Mouse (Mus musculus) megakaryocyte-erythroid progenitor cell, adult 5-6 weeks (primary cell): Measurements from ENCODE around the gene Riok2. TPM values are rescaled to one million over a fixed set of nuclear protein-coding genes. Genes with fewer than 3 reads are reported as not detected.

Experiments
- total RNA-seq, 2 experiments: library from RNA; stranded (forward) in 1 of 2; stranded (reverse) in 1 of 2; fragments of 200-1000, 215-1000 nt in 1 of 2; fragments of >200 nt in 1 of 2; fragmentation: Nextera tagmentation in 1 of 2; gene quantifications; 2 replicates each; pipeline ENCODE4 v1.2.3; 2014 to 2017

Gene Riok2
- total RNA-seq, 2 experiments from 2014 or later, result 40.4 to 81.0 TPM

Other genes starting within 250 kb of the Riok2 start
- gene Lix1, start 28.4 kb downstream of the Riok2 start, total RNA-seq (2014; fragmentation: Nextera tagmentation), result not detected in 2 replicates
- not detected in 2 replicates for gene Lix1, start 28.4 kb downstream of the Riok2 start, total RNA-seq (2017)